Mouse (Mus musculus) embryo, embryonic 10.5 days (tissue): ENCODE results near the gene Rc3h1.
"Not testable (repeated sequence)": the region's sequence is repeated elsewhere in the genome, so short reads cannot be mapped to it uniquely, and the experiment has no call there.

Source experiments
- DNase-seq: peaks from one replicate; pipeline ENCODE4 v3.0.0-alpha.2; 2015; ENCODE audit warnings: low spot score

Gene Rc3h1

DNA sequence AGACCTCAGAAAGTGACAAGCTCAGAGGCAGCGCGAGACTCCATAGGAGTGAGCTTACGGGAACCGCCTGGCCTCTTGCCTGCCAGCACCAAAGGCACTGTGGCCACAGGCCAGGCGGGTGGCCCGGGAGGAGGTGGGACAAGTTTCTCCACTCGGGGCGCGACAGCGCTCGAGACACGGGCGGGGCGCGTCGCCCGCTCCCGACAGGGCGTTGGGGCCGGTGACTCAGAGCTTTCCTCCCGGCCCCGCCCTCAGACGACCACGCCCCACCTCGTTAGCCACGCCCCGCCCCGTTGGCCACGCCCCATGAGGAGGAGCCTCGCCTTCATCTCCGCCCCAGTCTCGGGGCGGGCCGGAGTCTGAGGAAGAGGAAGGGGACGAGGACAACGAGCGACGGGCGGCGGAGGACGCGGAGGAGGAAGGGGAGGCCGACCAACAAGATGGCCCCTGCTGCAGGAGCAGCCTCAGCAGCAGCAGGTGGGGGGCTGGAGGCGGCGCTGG is at the start of gene Rc3h1:
Rc3h1 (plus strand) TSS at position 362 of the 501 bp plus-strand sequence.
- peak; percentile 94 for DNase-seq

DNA sequence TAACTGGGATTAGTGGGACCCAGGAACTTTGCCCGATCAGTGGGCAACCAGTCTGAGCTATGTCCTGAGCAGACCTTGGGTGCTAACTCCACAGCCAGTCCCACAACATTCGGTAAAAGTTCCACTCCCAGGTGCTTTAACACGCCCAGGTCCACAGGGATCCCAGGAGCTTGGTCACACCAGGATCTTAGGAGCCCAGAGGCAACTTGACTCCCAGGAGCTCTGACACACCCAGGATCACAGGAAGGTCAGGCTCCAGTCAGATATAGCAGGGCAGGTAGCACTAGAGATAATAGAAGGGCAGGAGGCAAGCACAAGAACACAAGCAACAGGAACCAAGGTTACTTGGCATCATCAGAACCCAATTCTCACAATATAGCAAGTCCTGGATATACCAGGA is 48.1 kb upstream of the Rc3h1 start:
- no peak for DNase-seq

DNA sequence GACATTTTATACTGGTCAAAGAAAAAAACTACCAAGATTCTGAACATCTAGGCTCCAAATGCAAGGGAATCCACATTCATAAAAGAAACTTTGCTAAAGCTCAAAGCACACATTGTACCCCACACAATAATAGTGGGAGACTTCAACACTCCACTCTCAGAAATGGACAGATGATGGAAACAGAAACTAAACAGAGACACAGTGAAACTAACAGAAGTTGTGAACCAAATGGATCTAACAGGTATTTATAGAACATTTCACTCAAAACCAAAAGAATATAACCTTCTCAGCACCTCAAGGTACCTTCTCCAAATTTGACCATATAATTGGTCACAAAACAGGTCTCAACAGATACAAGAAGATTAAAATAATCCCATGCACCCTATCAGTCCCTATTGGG is 46.3 kb upstream of the Rc3h1 start:
- DNase-seq, result not testable (repeated sequence)

DNA sequence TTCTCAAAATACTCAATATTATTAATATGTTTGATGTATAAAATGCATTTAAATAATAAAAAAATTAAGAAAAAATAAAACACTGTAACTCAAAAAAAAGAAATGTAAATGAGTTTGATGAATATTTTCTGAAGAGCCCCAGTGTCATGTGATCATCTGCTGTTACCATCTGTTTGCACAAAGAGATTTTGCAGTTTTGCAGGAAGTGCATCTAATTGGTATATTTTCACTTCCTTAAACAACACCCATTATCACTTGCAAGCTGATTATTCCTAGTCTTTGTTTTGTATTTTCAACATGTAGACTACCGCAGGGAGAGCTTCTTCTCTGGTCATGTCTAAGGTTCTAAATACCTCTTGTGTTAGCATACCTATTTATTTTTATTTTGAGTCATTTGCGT is 45.1 kb upstream of the Rc3h1 start:
- no peak for DNase-seq

DNA sequence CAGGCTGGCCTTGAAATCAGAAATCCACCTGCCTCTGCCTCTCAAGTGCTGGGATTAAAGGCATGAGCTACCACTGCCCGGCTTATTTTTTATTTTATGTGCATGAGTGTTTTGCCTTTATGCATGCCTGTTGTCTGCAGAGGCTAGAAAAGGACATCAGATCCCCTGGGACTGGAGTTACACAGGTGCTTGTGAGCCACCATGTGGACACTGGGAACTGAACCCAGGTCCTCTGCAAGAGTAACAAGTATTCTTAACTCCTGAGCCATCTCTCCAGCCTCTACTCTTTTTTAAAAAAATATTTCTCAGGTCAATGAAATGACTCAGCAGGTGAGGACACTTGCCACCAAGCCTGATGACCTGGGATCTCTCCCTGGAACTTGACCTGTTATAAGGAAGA is 44.6 kb upstream of the Rc3h1 start:
- no peak for DNase-seq

DNA sequence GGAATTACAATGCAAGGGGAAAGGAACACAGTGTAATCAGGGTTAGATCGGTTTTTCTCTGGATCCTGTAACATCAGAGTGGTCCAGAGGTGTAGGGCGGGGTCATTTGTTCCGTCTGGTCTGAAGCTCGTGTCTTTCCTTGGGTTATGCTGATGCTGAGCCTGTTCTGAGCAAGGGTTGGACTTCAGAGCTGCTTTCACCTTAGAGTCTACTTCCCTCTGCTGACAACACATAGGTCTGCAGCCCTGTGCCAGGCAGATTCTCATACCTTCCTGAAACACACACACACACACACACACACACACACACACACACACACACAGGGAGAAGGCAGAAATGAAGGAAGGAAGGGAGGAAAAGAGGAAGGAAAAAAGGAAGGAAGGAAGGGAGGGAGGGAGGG is 43.2 kb upstream of the Rc3h1 start:
- DNase-seq, result no peak

DNA sequence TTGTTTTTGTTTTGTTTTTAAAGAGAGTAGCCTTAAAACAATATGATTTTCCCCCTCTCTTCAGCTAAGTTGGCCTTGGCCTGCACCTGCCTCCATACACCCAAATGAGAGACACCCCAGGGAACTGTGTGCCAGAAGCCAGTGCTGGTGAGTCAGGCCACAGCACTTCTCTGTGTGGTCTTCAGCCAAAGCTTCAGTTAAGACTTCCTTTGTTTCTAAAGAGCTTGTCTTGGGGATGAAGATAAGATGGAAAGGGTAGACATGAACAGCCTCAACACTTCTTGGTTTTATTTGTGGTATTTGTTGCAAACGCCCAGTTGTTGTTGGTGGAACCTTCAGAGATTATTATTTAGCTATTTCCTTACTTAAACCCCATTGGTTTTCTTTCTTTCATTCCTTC is 31.5 kb upstream of the Rc3h1 start:
- no peak for DNase-seq

DNA sequence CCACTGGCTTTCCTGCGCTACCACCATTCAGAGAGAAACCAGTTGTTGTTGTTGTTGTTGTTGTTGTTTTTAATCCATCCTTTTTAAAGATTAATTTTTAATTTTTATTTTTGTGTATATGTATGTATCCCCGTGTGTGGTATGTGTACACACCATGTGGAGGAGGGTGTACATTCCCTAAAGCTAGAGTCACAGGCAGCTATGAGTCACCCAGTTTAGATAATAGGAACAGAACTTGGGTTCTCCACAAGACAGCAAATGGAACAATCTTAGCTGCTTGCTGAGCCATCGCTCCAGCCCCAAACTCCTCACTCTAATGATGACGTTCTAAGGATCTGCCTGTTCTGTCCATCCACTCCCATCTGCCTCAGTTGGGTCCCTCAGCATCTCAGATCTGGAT is 29.2 kb upstream of the Rc3h1 start:
- DNase-seq, result no peak

DNA sequence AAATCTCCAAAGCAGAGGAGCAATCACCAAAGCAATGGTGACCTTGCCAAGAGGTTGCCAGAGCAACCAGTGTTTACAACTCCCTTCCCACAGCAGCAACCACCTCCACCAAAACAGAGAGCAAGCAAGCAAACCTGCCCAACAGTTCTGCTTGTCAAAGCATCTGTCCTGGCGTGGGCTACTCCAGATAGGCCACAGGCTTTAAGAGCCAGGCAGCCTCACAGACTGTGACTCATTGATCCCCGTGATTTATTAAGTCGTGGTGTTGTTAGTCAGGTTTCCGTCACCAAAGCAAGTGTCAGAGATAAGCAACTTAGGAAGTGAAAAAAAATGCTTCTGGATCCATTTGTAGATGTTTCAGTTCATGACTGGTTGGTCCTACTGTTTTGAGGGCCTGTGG is 27.7 kb upstream of the Rc3h1 start:
- no peak for DNase-seq

DNA sequence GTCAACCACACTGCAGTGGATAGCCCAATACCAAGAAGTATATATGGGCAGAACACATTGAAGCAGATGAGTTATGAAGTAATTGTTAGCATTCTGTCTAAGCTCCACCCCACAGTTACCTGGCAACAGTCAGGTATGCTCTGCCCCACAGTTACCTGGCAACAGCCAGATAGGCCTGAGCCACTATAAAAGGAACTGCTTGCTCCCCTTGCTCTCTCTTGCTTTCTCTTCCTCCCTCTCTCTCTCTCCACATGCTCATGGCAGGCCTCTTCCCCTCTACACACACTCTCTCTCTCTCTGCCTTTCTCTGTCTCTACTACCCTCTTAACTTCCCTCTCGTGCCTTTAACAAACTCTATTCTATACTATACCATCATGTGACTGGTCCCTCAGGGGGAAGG is 24.8 kb upstream of the Rc3h1 start:
- DNase-seq, result not testable (repeated sequence)

DNA sequence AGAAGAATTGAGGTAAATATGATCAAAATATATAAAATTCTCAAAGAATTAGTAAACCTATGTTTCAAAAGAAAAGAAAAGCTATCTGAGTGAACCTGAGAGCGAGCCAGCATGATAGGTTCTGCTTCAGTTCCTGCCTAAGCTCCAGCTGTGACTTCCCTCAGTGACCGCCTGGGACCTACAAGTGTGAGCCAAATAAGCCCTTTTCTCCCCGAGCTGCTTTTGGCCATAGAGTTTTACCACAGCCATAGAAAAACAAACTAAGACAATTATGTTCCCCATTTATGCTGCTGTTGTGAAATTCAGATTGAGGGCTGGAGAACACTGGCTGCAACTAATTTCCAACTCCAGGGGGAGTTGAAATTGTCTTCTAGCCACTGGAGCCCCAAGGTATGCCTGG is 24.2 kb upstream of the Rc3h1 start:
- DNase-seq, result no peak

DNA sequence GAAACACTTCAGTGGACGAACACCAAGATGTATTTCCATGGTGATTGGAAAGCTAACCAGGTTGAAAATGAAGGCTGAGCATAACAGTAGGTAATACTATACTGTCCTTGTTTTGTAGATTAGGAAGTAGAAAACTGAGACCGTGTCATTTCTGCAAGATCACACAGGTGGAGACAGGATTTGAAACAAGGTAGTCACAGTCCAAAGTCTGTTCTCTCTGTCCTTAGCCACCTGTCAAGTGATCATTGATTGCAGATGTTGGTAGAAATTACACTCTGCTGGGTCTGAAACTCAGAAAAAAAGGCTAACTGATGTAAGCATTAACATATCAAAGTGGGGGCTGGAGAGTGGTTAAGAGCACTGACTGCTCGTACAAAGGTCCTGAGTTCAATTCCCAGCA is 21.9 kb upstream of the Rc3h1 start:
- DNase-seq, result no peak

DNA sequence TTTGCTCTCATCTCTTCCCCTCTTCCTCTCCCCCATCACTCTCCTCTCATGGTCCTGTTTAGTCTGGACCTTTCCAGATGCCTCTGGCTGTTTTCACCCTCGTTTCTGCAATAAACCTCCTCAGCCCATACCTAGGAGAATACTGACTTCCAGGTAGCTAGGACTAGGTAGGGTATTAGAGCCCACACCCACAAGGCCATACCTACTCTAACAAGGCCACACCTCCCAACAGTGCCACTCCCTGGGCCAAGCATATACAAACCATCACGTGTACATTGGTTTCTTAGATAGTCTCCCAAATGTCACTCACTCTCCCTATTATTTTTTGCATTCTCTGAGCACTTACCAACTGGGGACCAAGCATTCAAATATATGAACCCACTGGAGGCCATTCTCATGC is 21.2 kb upstream of the Rc3h1 start:
- DNase-seq, result no peak

DNA sequence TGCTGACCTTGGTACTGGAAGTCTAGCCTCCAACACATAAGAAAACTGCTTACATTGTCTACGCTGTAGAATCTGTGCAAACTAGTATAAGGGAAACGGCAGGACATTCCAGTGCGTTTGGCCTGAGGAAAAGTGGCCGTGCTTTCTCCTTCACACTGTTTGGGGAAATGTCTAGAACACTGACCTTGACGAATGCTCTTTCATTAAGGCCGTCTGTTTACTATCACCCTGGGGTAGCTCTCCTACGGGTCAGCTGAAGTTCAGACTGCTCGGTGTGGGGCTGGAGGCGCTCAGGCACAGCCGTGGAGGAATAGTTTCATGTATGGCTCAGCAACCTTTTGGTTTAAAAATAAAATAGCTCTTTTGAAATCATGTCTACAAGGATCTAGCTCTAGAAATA is 6.5 kb upstream of the Rc3h1 start:
- DNase-seq, result peak; percentile 48

DNA sequence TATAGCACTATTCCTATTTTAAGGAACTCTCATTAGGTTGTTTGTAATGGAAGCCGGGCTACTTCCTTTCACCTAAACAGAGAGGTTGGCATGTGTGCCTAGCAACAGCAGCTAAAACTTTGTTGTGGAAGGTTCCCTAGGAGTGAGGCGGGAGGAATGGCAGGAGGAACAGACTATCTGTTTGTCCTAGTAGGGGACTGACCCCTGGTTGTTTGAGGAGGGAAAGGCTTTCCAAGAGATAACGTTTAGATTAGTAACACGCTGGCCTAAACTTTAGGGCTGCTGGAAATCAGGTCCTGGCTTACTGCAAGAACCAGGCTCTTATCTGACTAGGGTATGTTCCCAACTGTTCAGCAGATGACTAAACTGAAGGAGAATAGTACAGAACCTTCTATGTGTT is 2.2 kb upstream of the Rc3h1 start:
- no peak for DNase-seq

DNA sequence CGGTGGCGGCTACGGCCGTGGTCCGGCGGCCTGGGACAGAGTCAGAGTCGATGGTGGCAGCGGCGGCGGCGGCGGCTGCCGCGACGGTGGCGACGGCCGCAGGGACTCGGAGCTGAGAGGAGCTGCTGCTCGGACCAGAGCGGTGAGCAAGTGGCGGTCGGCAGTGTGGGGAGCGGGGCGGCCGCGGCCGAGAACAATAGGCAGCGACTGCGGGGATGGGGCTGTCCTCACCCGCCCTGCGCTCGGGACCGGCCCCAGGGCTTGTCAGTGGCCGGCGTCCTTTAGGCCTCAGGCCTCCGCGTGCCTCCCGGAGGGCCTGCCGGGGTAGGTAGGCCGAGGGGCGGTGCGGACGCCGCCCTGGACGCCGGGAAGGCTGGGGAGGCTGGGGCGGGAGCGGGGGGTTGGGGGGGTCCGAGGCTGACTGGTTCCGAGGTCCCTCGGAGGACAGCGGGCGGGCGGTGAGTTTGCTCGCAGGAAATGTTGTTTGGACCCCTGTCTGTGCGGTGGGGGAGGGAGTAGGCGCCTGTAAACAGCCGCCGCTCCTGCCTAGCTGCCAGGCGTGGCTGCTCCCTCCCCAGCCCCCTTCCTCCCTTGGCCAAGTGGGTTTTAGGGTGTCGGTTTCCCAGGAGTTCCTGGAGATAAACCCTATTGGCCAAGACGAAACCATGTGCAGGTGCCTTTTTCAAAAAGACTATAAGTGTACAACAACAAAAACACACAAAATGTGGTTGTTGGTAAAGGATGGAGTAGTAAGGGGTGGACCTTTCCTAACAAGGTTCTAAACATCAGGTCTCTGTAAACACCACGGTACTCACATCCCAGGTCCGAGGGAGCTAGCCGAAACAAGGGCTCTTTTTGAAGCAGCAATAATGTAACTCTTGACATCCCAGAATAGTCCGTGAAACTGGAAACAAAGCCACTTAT is 602 bp downstream of the Rc3h1 start:
- peak; percentile 70 for DNase-seq

DNA sequence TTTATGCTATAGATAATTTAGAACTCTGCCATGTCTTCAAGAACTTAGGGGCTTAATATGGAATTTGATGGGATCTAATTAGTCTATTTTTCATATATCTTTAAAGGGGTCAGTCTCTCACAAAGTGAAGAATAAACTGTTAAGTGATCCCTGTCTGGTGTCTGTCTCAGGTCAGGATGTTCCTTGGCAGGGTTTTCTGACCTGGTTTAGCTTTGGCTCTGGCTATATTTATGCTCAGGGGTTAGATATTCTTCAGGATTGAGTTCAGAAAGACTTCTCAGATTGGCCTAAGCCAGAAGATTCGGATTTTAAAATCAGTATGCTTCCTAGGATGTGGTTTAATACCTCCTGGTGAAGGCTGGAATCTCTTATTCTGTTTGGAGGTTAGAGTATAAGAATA is 4.0 kb downstream of the Rc3h1 start:
- DNase-seq, result no peak

DNA sequence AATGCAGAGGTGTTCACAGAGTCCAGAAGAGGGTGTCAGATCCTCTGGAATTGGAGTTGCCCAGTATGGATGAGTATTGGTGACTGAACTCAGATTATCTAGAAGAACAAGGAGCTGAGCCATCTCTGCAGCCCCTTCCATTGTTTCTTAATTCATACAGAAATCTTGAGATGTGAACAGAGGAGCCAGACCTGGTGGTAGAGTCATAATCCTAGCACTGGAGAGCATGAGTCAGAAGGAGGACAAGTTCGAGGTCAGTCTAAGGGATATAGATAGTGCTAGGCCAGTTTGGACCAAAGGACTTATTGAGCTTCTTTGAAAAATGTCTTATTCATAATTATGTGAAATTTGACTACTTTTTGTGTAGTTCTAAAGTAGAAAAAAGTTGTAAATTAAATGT is 4.6 kb downstream of the Rc3h1 start:
- DNase-seq, result no peak

DNA sequence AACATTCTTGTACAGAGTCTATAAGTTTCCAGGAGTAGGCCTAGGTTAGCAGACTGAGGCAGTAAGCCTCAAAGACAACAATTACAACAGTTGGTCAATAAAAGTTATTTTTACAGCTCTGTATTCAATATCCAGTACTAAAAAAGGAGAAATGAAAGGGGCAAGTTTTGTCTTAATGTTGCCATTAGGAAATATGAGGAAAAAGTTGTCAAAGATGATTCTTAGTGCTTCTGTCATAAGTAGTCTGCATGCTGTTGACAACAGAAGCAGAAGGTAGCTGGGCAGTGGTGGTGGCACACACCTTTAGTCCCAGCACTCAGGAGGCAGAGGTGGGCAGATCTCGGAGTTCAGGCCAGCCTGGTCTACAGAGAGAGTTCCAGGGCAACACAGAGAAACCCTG is 13.2 kb downstream of the Rc3h1 start:
- DNase-seq, result no peak

DNA sequence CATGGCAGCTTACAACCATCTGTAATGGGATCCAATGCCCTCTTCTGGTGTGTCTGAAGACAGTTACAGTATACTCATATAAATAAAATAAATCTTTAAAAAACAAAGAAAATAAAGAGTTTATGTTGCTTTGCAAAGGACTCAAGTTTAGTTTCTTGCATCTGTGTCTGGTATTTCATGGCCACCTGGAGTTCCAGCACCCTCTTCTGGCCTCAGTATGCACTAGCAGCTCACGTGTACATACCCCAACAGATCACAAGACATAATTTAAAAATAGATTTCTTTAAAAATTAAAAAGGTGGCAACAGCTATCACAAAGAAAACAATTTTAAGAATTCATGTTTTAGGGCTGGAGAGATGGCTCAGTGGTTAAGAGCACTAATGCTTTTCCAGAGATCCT is 15.7 kb downstream of the Rc3h1 start:
- no peak for DNase-seq

DNA sequence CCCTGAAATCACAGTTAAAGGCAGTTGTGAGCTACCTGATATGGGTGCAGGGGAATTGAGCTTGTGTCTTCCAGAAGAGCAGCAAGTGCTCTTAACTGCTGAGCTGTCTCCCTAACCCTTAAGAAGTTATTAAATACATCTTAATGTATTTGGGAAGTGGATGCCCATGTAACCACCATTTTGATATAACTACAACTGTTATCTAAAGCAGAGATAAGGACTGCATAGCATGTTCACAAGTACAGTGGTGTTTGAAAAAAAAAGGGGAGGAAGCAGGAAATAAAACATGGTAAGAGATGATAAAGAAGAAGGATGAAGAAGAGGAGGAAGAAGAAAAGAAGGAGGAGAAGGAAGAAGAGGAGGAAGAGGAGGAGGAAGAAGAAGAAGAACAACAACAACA is 25.1 kb downstream of the Rc3h1 start:
- no peak for DNase-seq

DNA sequence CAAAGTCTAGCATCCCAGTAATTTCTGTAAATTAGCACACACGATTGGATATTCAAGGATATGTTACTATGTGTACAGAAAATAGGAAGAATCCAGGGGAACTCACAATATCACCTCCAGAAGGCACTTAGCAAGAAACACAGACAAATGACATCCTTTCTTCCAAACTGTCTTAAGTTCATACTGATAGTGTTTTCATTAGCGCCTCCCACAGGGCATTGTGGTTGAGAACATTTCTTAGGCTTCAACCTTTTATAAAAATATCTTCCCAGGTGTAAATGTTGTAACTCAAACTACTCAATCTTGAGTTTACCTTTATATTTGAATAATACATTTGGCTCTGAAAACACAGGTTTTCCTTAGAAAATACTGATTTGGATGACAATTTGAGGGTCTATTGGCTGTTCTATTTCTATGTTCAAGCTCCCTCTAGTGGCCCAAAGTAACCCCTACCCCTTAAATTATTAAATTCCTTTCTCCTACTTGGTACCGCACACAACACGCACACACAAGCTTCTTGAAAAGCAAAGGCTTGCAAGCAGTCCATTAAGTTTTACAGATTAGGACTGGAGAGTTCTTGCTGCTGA is 27.8 kb downstream of the Rc3h1 start:
- peak; percentile 71 for DNase-seq

DNA sequence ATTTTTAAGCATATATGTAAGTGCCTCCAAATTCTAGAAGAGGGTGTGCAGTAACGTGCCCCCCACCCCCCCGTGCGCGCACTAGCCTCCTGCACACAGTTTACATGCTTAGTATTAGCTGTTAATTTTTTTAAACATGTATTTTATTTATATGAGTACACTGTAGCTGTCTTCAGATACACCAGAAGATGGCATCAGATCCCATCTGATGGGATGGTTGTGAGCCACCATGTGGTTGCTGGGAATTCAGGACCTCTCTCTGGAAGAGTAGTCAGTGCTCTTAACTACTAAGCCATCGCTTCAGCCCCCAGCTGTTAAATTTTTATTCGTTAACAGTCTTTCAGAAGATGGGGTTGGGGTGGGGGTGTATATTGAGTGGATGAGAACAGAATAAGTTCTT is 29.3 kb downstream of the Rc3h1 start:
- DNase-seq, result no peak

DNA sequence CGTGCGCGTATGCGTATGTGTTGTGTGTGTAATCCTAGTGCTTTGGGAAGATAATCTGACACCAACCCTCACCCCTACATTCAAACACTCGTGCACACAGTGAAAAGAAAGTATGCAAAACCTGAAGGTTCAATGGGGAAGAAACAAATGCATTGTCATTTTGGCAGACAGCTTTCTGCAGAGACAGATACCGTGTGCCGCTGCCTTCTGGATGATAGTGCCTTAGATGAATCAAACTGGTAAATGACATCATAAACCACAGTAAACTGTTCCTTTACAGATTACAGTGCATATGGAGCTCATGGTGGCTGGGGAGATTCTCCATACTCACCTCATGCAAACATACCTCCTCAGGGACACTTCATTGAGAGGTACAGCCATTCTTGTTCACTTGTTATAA is 57.0 kb downstream of the Rc3h1 start:
- DNase-seq, result no peak
